Mouse (Mus musculus) heart, postnatal 14 days (tissue): ENCODE data around the gene Timm29. TPM values are rescaled to one million over a fixed set of nuclear protein-coding genes. Genes with fewer than 3 reads are reported as not detected.

ENCODE experiments used
- microRNA-seq, 2 experiments: library from miRNA; unstranded; fragments of <30 nt; microRNA quantifications; one replicate each; pipeline ENCODE4 v1.2.0; 2021 to 2022
- total RNA-seq, 2 experiments: library from RNA; stranded (reverse); gene quantifications; 2 replicates each; pipeline ENCODE4 v1.2.3; 2021

Timm29 gene
- total RNA-seq, 2 experiments from 2014 or later, result 49.4 to 50.7 TPM

Small RNA genes lying within 50 kb of the gene (microRNA-seq; reads per million reads assigned to microRNA genes)
- gene Mir1946b, result 0 reads per million in 2 experiments

Other genes with a start within 250 kb of the Timm29 start
- 10 to 100 TPM; 30.6 to 31.3 TPM for gene Ilf3, start 224.9 kb upstream of the Timm29 start, total RNA-seq
- 10 to 100 TPM in 1 of 2 experiments, 1 to 10 TPM in 1; 8.5 to 11.2 TPM for gene Qtrt1, start 180.9 kb upstream of the Timm29 start, total RNA-seq
- gene Dnm2, start 167.8 kb upstream of the Timm29 start, total RNA-seq, result 10 to 100 TPM; 78.3 to 81.6 TPM
- gene Tmed1, start 82.5 kb upstream of the Timm29 start, total RNA-seq, result 10 to 100 TPM; 40.7 to 44.5 TPM
- gene AB124611, start 66.5 kb upstream of the Timm29 start, total RNA-seq, result 1 to 10 TPM; 2.1 TPM
- gene Carm1, start 45.8 kb upstream of the Timm29 start, total RNA-seq, result 10 to 100 TPM; 50.3 to 54.2 TPM
- gene Yipf2, start 106 bp downstream of the Timm29 start, total RNA-seq, result 1 to 10 TPM; 6.6 to 7.0 TPM
- gene Smarca4, start 23.4 kb downstream of the Timm29 start, total RNA-seq, result 10 to 100 TPM; 46.5 to 51.6 TPM
- 1 to 10 TPM; 3.4 to 3.8 TPM for gene Ldlr, start 130.8 kb downstream of the Timm29 start, total RNA-seq
- 1 to 10 TPM; 4.7 to 6.5 TPM for gene Spc24, start 167.6 kb downstream of the Timm29 start, total RNA-seq
- 10 to 100 TPM; 52.6 to 53.3 TPM for gene Kank2, start 206.0 kb downstream of the Timm29 start, total RNA-seq
- not detected for gene Angptl8, start 242.8 kb downstream of the Timm29 start, total RNA-seq